Mouse (Mus musculus) left cerebral cortex, postnatal 10 days (tissue): ENCODE measurements around the gene Bet1l. TPM values are rescaled to one million over a fixed set of nuclear protein-coding genes. Genes with fewer than 3 reads are reported as not detected.

Experiments
- DNase-seq, 2 experiments: peaks; one replicate each; pipeline ENCODE4 v3.0.0; 2021 to 2022; ENCODE audit warnings: low spot score in 2 of 2, mixed read lengths in 1 of 2; ENCODE audit errors: extremely low spot score in 1 of 2
- intact Hi-C: fragments of 180-260 bp; cut with DNase I; formaldehyde crosslinking; loops from one replicate; pipeline ENCODE4 v1.15.1; 2025
- total RNA-seq, 2 experiments: library from RNA; stranded (reverse); gene quantifications; 2 replicates each; pipeline ENCODE4 v1.2.3; 2021

Bet1l gene
- total RNA-seq, 2 experiments from 2014 or later, result 24.4 to 25.1 TPM

DNA sequence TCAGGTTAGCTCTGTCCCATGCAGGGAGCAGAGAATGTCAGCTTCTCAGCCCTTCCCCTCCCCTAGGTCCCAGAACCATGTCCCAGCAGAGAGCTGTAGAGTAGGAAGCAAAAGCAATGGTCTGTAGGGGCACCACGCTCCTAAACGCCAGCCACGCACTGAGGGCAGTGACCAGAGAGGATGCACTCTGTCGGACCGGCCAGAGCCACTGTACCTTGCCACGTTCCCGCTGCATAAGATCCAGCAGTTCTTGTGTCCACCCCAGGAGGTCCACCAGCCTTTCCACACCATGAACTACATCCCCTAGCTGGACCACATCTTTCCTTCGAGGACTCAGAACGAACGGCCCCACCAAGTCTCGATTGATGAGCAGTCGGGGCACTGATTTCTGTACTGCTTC lies 7.4 kb upstream of the Bet1l start:
- intact Hi-C loops, result no loop called here

GRCm38 (mm10) chr7:140860728-140861127 lies 3.4 kb upstream of the Bet1l start:
- intact Hi-C loops, result no loop called here

More for the DNA sequence above, 7.4 kb upstream of the Bet1l start:
- DNase-seq, result no peak

GRCm38 (mm10) chr7:140859997-140860396 lies 2.6 kb upstream of the Bet1l start:
- no peak for DNase-seq
- intact Hi-C loops, result no loop called here

More at GRCm38 (mm10) chr7:140860728-140861127, 3.4 kb upstream of the Bet1l start:
- no peak for DNase-seq

- DNase-seq, result no peak
- intact Hi-C loops, result no loop called here
These were observed 1.4 kb upstream of the Bet1l start for GRCm38 (mm10) chr7:140858746-140859145.

GRCm38 (mm10) chr7:140856785-140857549 lies 410 bp downstream of the Bet1l start, which contains the start of gene Ric8a:
Gene Ric8a, plus strand, starts transcription at chr7:140856957.
- peak; percentile 77 to 93 for DNase-seq
- intact Hi-C loops, result no loop called here

DNA sequence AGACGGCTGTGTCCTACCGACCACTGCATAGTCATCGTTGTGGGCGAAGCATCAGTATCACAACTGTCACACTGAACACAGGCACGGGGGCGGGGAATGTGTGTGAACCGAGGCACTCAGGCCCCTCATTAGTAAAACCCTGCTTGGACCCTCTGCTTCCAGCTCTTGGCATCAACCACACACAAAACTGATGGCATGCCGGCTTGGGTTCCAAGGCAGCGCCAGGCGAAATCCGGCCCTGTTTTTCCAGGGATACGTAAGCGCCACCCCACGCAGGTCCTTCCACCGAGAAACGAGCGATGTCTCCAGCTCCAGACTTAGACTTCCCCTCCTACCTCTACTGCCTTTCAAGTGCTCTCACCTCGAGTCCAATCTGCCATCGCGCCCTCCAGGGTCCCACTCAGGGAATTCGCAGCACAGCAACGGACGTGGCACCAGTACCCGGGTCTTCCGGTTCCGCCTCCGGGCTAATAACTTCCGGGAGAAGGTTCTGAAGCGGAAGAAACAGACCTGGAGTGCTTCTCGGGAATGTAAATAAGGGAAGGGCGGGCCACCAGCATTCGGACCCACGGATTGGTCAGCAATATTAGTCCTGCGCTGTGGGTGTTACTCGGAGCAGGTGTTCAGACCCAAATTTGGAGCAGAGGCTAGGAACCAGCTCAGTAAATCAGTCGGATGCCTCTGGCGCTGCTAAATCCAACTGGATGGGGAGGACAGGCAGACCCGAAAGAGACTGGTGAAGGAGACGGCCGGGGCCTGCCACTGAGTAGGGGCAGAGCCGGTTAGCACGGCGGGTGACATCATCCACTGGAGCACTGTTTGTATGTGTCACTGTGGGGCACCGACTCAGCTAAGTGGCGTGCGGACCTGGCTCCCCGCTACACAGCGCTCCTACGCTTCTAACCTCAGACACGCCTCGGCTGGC lies 1.3 kb downstream of the Bet1l start, which contains the start of gene Gm45785:
TSS of gene Gm45785 (minus strand) at position 472 of the 925 bp plus-strand sequence.
- intact Hi-C loops, result no loop called here
- DNase-seq, result peak; percentile 84 to 88

- intact Hi-C loops, result no loop called here
- DNase-seq, result no peak
These were observed 2.2 kb downstream of the Bet1l start for GRCm38 (mm10) chr7:140855181-140855580.

DNA sequence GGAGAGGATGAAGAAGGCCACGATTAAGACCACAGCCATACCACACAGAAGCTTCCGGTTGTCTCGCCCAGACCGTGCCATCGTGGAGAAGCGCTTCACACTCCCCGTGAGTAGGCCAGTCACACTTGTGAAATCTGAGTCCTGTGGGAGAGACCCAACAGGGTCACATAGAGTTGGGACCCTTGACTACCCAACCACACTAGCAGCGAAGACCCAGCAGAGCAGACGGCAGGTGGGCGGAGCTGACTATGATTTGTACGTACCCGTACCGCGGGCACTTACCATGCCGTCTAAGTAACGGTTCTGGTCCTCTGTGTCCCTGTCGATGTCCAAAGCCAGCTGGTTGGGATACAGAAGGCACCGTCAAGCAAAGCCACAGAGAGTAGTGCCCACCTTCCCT lies 2.9 kb downstream of the Bet1l start:
- intact Hi-C loops, result loop anchor here (5.0 kb wide), 1 partner anchor 33 kb away; no protein-coding TSS in a partner anchor
- DNase-seq, result no peak

GRCm38 (mm10) chr7:140853386-140853785 lies 4.0 kb downstream of the Bet1l start:
- no peak for DNase-seq
- intact Hi-C loops, result loop anchor here (5.0 kb wide), 1 partner anchor 34 kb away; no protein-coding TSS in a partner anchor

- no peak for DNase-seq
- intact Hi-C loops, result loop anchor here (5.0 kb wide), 1 partner anchor 35 kb away; no protein-coding TSS in a partner anchor
These were observed 5.5 kb downstream of the Bet1l start for GRCm38 (mm10) chr7:140851916-140852315.

DNA sequence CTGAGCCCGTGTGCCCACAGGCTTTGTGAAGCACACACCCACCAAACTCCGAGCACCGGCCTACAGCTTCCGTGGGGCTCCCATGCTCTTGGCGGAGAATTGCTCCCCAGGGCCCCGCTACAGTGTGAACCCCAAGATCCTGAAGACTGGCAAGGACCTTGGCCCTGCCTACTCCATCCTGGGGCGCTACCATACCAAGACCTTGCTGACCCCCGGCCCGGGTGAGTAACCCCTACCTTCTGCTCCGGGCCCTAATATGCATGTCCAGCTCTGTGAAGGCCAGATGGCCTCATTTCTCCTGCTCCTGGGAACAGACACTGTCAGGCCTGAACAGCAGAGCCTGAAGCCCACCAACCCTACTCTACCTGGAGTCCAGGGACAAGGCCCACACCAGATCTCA lies 8.8 kb downstream of the Bet1l start:
- intact Hi-C loops, result no loop called here
- DNase-seq, result no peak

GRCm38 (mm10) chr7:140847755-140848580 lies 9.4 kb downstream of the Bet1l start, which contains the start of gene Odf3:
Gene Odf3, plus strand, starts transcription at chr7:140847805.
- DNase-seq, result peak in 1 of 2 experiments; percentile 62
- intact Hi-C loops, result no loop called here

GRCm38 (mm10) chr7:140846676-140847075 lies 10.7 kb downstream of the Bet1l start:
- no peak for DNase-seq
- intact Hi-C loops, result no loop called here

GRCm38 (mm10) chr7:140845683-140846082 lies 11.7 kb downstream of the Bet1l start:
- intact Hi-C loops, result loop anchor here (2.0 kb wide), 2 partner anchors 57 to 203 kb away; no protein-coding TSS in a partner anchor
- DNase-seq, result peak in 1 of 2 experiments; percentile 21

GRCm38 (mm10) chr7:140844905-140845665 lies 12.3 kb downstream of the Bet1l start, which contains the start of gene Scgb1c1:
Gene Scgb1c1, plus strand, starts transcription at chr7:140845547.
- peak; percentile 73 to 92 for DNase-seq
- intact Hi-C loops, result loop anchor here (2.0 kb wide), 2 partner anchors 58 to 204 kb away; no protein-coding TSS in a partner anchor

- DNase-seq, result no peak
These were observed 13.6 kb downstream of the Bet1l start for GRCm38 (mm10) chr7:140843806-140844205.

More at GRCm38 (mm10) chr7:140843806-140844205, 13.6 kb downstream of the Bet1l start:
- intact Hi-C loops, result loop anchor here (2.0 kb wide), 2 partner anchors 59 to 205 kb away; no protein-coding TSS in a partner anchor
